Mouse (Mus musculus): Measurements from ENCODE around the gene Paqr7. TPM values are rescaled to one million over a fixed set of nuclear protein-coding genes. Genes with fewer than 3 reads are reported as not detected.

The Paqr7 gene
- polyA plus RNA-seq, 1 experiment from 2014 or later: 7.8 TPM

DNA sequence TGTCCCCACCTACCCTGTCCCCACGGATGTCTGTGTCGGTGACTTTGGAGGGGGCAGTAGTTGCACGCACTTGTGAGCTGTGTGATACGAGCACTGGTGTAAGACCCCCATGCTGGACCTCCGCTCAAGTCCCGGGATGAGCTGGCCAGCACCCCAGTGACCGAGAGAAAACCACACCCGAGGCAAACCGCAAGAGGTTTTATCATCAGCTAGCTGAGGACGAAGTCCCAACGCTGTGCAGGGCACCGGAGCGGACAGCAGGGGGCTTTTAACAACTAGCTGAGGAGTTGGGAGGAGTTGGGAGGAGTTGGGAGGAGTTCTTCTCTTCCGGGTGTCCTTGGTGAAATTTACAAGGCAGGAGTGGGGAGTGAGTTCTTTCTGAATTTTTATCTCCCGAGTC lies 16.3 kb downstream of the Paqr7 start:
- Histone ChIP-seq H3K27me3 (ENCODE audit: insufficient read depth, poor library complexity, severe bottlenecking) (no peaks in the 10 kb centered on the region), H3K4me1 (peaks cover 56% of the 10 kb centered on the region), H3K9me3 (no peaks in the 10 kb centered on the region), H3K4me3 (peak overlapping the region; percentile 46), H3K27ac (peak overlapping the region; percentile 78), H3K36me3 (peaks cover 2% of the 10 kb centered on the region)
- peak; percentile 94 for DNase-seq (ENCODE audit: low spot score)
- WGBS: 16% methylated on average over 15 of the region's 15 CpGs

DNA sequence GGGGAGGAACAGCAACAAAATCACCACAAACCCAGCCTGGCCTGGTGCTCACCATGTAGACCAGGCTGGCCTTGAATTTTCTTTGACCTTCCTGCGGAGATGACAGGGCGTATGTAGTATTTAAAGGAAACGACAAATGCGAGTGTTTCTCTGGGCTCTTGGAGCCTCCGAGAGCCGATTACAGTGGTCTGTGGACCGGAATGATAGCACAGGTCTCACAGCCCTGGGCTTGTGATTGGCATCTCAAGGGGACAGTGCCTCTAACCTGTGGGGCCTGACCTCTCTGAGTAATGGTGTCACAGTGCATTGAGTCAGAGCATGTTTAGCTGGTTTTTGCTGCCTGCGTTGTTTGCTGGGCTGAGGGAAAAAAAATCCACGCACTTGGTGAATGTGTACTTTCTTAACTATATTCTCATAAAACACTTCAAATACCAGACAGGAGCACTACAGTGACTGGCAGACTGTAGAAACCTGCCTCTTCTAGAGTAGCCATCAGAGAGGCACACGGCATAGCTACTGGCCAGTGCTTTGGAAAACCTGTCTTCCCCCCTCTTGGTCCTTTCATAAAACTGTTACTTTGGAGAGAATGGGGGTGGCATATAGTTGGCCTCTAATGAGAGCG lies 17.9 kb downstream of the Paqr7 start:
- 75% methylated on average over 11 of the region's 11 CpGs for WGBS
- Histone ChIP-seq H3K27me3 (ENCODE audit: insufficient read depth, poor library complexity, severe bottlenecking) (no peaks in the 10 kb centered on the region), H3K4me3 (no peak overlapping the region), H3K4me1 (peaks cover 60% of the 10 kb centered on the region), H3K9me3 (no peaks in the 10 kb centered on the region), H3K36me3 (no peaks in the 10 kb centered on the region), H3K27ac (no peak overlapping the region)
- DNase-seq (ENCODE audit: low spot score): no peak

DNA sequence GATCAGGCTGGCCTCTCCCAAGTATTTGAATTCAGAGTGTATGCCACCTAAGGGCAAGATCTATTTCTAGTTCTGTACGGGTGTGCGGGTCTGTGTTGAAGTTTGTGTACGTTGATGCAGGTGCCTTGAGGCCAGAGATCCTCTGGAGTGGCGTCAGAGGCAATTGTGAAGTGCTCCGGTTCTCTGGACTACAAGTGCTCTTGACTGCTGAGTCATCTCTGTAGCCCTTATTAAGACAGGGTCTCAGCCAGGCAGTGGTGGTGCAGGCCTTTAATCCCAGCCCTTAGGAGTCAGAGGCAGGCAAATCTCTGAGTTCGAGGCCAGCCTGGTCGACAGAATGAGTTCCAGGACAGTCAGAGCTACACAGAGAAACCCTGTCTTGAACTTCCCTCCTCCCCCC lies 19.1 kb downstream of the Paqr7 start:
- WGBS: 51% methylated on average over 7 of the region's 7 CpGs
- H3K4me1 ChIP-seq: peaks cover 57% of the 10 kb centered on the region
- peak; percentile 74 for DNase-seq (ENCODE audit: low spot score)
- H3K27me3 ChIP-seq (ENCODE audit: insufficient read depth, poor library complexity, severe bottlenecking): no peaks in the 10 kb centered on the region
- H3K36me3 ChIP-seq: peaks cover 6% of the 10 kb centered on the region
- no peak overlapping the region for H3K4me3 ChIP-seq
- H3K27ac ChIP-seq: peak overlapping the region; percentile 66
- no peaks in the 10 kb centered on the region for H3K9me3 ChIP-seq

DNA sequence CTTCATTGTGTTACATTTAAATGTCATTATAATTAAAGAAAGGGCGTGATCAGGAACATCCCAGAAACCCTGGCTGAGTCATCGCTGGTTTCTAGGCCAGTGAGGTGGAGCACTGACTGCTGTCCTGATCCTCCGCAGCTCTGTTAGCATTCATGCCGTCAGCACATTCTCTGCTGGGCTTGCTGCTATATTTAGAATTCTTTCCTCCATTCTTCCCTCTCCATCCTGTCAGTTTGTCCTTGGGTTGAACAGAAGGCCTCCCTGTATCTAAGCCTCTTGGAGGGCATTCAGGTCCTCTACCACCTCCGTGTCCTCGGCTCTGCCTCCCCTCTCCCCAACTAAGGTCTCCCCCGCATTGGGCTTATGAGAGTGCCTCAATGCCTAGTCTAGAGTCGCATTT lies 20.5 kb downstream of the Paqr7 start:
- H3K36me3 ChIP-seq: peaks cover 19% of the 10 kb centered on the region
- H3K27me3 ChIP-seq (ENCODE audit: insufficient read depth, poor library complexity, severe bottlenecking): no peaks in the 10 kb centered on the region
- H3K4me1 ChIP-seq: peaks cover 52% of the 10 kb centered on the region
- DNase-seq (ENCODE audit: low spot score): peak; percentile 86
- H3K9me3 ChIP-seq: no peaks in the 10 kb centered on the region
- H3K27ac ChIP-seq: peak overlapping the region; percentile 93
- H3K4me3 ChIP-seq: peak overlapping the region; percentile 45
- 35% methylated on average over 8 of the region's 8 CpGs for whole genome bisulfite sequencing

DNA sequence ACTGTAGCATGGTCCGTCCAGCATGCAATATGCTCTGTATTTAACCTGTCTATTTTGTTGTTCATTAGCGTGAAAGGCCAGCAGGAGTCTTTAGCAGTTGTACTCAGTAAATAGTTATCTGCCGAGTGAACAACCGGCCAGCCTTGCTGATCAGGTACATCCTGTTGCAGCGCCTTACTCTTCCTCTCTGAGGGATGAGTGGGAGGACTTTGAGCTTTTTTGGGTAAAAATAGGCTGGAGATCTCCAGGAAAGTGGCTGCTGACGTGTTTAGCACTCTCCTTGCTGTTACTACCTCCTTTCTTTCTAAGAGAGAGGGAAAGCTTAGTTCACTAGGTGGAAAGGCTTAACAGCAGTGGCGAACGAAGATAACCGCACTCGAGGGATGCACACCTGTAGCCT lies 21.2 kb downstream of the Paqr7 start:
- H3K9me3 ChIP-seq: no peaks in the 10 kb centered on the region
- peaks cover 49% of the 10 kb centered on the region for H3K4me1 ChIP-seq
- peaks cover 23% of the 10 kb centered on the region for H3K36me3 ChIP-seq
- H3K4me3 ChIP-seq: peak overlapping the region; percentile 45; the same call in 1 of the 2 replicates
- no peaks in the 10 kb centered on the region for H3K27me3 ChIP-seq (ENCODE audit: insufficient read depth, poor library complexity, severe bottlenecking)
- 70% methylated on average over 10 of the region's 10 CpGs for WGBS
- DNase-seq (ENCODE audit: low spot score): no peak
- H3K27ac ChIP-seq: peak overlapping the region; percentile 93

DNA sequence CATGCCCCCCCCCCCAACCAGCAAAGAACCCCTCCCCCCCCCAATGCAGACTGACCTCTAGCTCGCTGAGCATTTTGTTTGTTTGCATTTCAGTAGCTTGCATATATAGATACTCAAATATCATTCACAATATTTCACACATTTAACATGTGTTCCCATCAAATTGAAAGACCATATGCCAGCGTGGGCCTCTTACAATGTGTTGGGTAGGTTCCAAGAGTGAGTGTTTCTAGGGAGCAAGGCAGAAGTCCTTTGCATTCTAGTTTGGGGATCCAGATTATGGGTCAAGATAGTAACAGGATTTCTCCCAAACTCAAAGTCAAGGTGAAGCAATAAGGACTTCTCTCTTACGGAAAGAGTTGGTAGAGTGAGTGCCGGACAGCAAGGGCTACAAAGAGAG lies 22.0 kb downstream of the Paqr7 start:
- DNase-seq (ENCODE audit: low spot score): no peak
- Histone ChIP-seq H3K4me3 (no peak overlapping the region), H3K4me1 (peaks cover 44% of the 10 kb centered on the region), H3K27ac (0 out of 2 replicates have a peak overlapping the region, but pooled peaks have one; percentile 93), H3K36me3 (peaks cover 31% of the 10 kb centered on the region), H3K9me3 (no peaks in the 10 kb centered on the region), H3K27me3 (ENCODE audit: insufficient read depth, poor library complexity, severe bottlenecking) (no peaks in the 10 kb centered on the region)
- WGBS: 93% methylated on average over 4 of the region's 4 CpGs

DNA sequence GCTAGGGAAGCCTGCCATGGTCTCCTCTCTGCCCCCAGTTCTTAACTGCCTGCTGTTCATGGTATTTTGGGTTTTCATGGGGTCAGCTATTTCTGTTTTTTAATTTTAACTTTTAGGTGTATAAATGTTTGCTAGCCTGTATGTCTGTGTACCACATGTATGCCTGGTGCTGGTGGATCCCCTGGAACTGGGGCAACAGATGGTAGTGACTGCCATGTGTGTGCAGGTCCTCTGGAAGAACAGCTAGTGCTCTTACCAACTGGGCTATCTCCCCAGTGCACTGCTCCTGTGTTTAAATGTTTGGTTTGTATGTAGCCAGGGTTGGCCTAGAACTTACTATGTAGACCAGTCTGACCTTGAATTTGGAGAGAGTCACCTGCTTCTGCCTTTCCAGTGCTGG lies 22.8 kb downstream of the Paqr7 start:
- H3K36me3 ChIP-seq: peaks cover 38% of the 10 kb centered on the region
- no peak for DNase-seq (ENCODE audit: low spot score)

DNA sequence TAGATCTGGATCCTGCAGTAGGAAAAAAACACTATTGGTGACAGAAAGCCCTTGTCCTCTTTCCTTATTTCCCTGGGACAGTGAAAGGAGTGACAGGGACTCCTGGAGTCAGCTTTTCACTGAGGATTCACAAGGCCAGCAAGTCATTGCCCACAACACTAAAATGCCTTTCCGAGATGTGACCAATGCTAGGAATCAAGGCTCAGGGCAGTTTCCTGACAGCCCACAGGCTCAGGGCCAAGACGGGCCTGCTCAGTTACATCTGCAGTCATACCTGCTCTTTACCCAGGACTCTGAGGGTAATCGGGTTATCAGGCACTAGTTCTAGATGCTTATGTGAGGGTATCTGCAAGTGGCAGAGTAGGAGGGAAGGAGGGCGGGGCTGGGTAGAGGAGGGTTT lies 26.9 kb downstream of the Paqr7 start:
- no peaks in the 10 kb centered on the region for H3K9me3 ChIP-seq
- 81% methylated on average over 4 of the region's 4 CpGs for WGBS
- H3K36me3 ChIP-seq: peaks cover 79% of the 10 kb centered on the region
- no peaks in the 10 kb centered on the region for H3K27me3 ChIP-seq (ENCODE audit: insufficient read depth, poor library complexity, severe bottlenecking)
- no peak overlapping the region for H3K27ac ChIP-seq
- H3K4me3 ChIP-seq: no peak overlapping the region
- DNase-seq (ENCODE audit: low spot score): no peak
- H3K4me1 ChIP-seq: no peaks in the 10 kb centered on the region

More for the DNA sequence above, 22.8 kb downstream of the Paqr7 start:
- Histone ChIP-seq H3K4me3 (no peak overlapping the region), H3K9me3 (no peaks in the 10 kb centered on the region), H3K27me3 (ENCODE audit: insufficient read depth, poor library complexity, severe bottlenecking) (no peaks in the 10 kb centered on the region), H3K4me1 (peaks cover 38% of the 10 kb centered on the region), H3K27ac (no peak overlapping the region)

DNA sequence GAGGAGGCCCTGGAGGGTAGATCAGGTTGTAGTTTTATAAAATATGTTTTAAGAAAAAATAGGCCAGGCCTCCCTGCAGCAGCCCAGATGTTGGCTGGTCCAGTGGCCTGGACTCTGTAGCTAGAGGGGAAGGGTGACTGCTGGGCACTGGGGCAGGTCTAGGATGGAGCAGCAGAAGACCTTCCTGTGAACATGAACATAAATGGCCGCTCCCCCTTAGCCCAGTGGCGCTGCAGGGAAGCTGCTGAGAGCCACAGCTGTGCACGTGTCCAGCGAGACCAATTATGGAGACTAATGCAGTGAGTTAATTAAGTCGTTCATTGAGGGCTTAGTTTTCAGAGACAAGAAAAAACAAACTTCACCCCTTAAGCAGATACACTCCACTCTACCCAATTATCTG lies 29.3 kb downstream of the Paqr7 start:
- no peak overlapping the region for H3K27ac ChIP-seq
- WGBS: 79% methylated on average over 5 of the region's 5 CpGs
- DNase-seq (ENCODE audit: low spot score): no peak
- H3K36me3 ChIP-seq: peaks cover 95% of the 10 kb centered on the region
- H3K9me3 ChIP-seq: no peaks in the 10 kb centered on the region
- H3K4me3 ChIP-seq: no peak overlapping the region
- H3K27me3 ChIP-seq (ENCODE audit: insufficient read depth, poor library complexity, severe bottlenecking): no peaks in the 10 kb centered on the region
- H3K4me1 ChIP-seq: no peaks in the 10 kb centered on the region

DNA sequence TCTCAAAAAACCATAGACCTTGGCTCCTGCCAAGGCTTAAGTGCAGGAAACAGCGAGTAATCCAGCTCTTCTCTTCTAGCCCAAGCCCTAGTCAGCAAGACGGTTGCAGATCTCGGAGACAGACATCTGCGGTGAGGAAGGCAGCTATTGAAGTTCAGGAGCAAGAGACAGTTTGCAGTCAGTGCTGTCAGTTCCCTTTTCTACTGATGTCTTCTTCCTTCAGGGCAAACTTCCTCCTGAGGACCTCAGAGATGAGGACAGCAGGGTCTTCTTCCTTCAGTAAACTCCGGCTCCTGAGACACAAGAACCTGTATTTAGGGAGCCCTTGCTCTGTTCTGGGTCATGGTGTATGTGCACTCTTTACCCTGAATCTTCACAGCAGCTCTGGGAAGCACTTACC lies 29.7 kb downstream of the Paqr7 start:
- Histone ChIP-seq H3K4me1 (0 out of 2 replicates have a peak, but pooled peaks cover under 1% of the 10 kb centered on the region), H3K9me3 (no peaks in the 10 kb centered on the region), H3K36me3 (peaks cover 96% of the 10 kb centered on the region), H3K27me3 (ENCODE audit: insufficient read depth, poor library complexity, severe bottlenecking) (no peaks in the 10 kb centered on the region), H3K27ac (no peak overlapping the region), H3K4me3 (no peak overlapping the region)
- DNase-seq (ENCODE audit: low spot score): no peak
- 83% methylated on average over 5 of the region's 5 CpGs for WGBS

DNA sequence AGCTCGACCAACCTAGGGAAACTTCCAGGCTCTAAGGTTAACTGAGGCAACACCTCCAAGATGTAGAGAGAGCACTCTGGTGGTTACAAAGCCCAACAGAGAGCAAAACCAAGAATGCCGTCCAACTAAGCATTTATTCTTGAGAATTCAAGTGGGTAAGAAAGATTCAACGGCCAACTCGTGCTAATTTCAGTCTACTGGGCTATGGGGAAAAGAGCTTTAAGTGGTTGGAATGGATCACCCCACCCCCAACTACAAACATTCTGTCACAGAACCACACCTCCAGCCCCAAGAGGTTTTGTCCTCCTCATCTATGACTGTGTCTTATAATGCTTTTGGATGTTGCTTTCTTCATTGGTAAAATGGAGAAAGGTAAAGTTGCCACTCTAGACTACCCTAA lies 36.4 kb downstream of the Paqr7 start:
- H3K27me3 ChIP-seq (ENCODE audit: insufficient read depth, poor library complexity, severe bottlenecking): no peaks in the 10 kb centered on the region
- H3K9me3 ChIP-seq: no peaks in the 10 kb centered on the region
- no peak for DNase-seq (ENCODE audit: low spot score)
- H3K27ac ChIP-seq: no peak overlapping the region
- WGBS: 66% methylated on average over 4 of the region's 4 CpGs
- H3K36me3 ChIP-seq: peaks cover 38% of the 10 kb centered on the region
- no peak overlapping the region for H3K4me3 ChIP-seq
- peaks cover 35% of the 10 kb centered on the region for H3K4me1 ChIP-seq

DNA sequence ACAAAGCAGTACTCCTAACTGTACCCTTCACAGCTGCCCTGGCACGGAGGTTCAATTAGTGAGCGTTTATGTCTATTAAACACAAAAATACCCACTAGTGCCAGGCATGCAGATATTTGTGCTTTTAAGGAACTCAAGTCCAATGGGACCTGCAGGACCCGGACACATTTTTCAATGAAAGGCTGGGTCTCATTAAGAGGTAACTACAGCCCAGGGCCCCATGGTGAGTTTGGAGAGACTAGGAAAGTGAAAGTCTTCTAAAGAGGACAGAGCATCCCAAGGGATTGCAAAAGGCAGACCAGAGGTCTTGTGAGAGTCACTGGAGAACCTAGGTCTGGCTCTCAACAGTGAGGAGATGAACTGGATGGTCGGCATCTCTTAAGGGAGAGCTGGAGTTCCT lies 36.9 kb downstream of the Paqr7 start:
- H3K27ac ChIP-seq: peak overlapping the region; percentile 89; the same call in 1 of the 2 replicates
- peak overlapping the region; percentile 88 for H3K4me3 ChIP-seq
- H3K9me3 ChIP-seq: no peaks in the 10 kb centered on the region
- peaks cover 35% of the 10 kb centered on the region for H3K4me1 ChIP-seq
- H3K36me3 ChIP-seq: peaks cover 38% of the 10 kb centered on the region
- WGBS: 87% methylated on average over 4 of the region's 4 CpGs
- DNase-seq (ENCODE audit: low spot score): no peak
- no peaks in the 10 kb centered on the region for H3K27me3 ChIP-seq (ENCODE audit: insufficient read depth, poor library complexity, severe bottlenecking)

DNA sequence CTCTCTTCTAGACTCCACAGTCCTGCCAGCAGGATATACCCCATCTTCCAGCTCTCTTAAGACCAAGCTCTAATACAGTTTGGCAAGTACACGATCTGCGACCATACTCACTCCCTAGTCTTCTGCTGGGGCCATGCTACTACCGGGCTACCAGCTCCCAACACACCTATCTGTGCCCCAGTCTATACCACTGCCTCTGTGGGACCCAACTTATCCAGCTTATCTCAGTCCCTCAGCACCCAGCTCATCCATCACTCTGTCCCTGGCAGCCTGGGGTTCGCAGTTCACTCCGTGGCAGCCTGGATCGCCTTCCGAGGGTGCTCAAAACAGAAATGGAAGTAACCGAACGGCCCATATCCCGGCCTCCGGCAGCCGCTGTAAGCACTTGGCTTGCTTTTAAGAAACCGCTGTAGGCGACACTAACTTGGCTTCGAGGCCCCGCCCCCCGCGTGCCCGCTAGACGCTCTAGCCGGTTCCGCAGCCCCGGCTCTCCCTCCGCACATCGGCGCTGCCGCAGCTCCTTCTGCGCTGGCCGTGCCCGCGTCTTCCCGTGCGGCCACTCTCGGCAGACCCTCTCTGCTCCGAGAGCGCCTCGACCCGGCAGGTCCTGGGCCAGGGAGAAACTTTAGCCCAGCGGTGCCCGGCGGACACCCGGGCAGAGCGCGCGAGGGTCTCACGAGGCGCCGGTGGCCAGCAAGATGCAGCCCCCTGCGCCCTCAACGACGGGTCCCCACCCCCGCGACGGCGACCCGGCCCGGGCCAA lies 37.8 kb downstream of the Paqr7 start:
- DNase-seq (ENCODE audit: low spot score): no peak
- peaks cover 38% of the 10 kb centered on the region for H3K36me3 ChIP-seq
- peak overlapping the region; percentile 89 for H3K27ac ChIP-seq
- peak overlapping the region; percentile 88 for H3K4me3 ChIP-seq
- under 1% methylated on average over 57 of the region's 57 CpGs for WGBS
- H3K9me3 ChIP-seq: no peaks in the 10 kb centered on the region
- H3K27me3 ChIP-seq (ENCODE audit: insufficient read depth, poor library complexity, severe bottlenecking): no peaks in the 10 kb centered on the region
- H3K4me1 ChIP-seq: peaks cover 35% of the 10 kb centered on the region

Data from heart, embryonic 10.5 days (tissue).